Mouse (Mus musculus) MEL (cell line): ENCODE measurements at regions not wholly inside any gene's neighbourhood (a gene's known extent, or its start where the extent isn't known, plus 50 kb on each side); places are given as distances from the start of the nearest gene placed in this dataset.

Experiments
- DNase-seq: peaks from one replicate; pipeline ENCODE4 v3.0.0; 2011; ENCODE audit warnings: low read depth, low spot score
- H3K27ac ChIP-seq: 2 replicates; pipeline ENCODE4 v1.5.1; 2012; ENCODE audit warnings: low read depth, mild to moderate bottlenecking, control low read depth, low read length, moderate library complexity; ENCODE audit not compliant: control insufficient read depth
- H3K27me3 ChIP-seq, 2 experiments: fragments of 150-350 bp in 1 of 2; sonication (generic) in 1 of 2; 2 replicates each; pipeline ENCODE4 v1.6.1; 2012; ENCODE audit warnings: low read length in 2 of 2, mild to moderate bottlenecking in 2 of 2, improper control_type of control experiment in 1 of 2, moderate library complexity in 1 of 2; ENCODE audit not compliant: insufficient read depth in 2 of 2, control insufficient read depth in 1 of 2
- H3K36me3 ChIP-seq, 2 experiments: 2 replicates each; pipeline ENCODE4 v1.6.1; 2012 to 2014; ENCODE audit warnings: low read length in 2 of 2, improper control_type of control experiment in 1 of 2, inconsistent platforms in 1 of 2, mild to moderate bottlenecking in 1 of 2; ENCODE audit not compliant: insufficient read depth in 2 of 2, control insufficient read depth in 1 of 2
- H3K4me1 ChIP-seq, 2 experiments: fragments of 150-350 bp in 1 of 2; sonication (generic) in 1 of 2; 2 replicates each; pipeline ENCODE4 v1.6.1; 2012; ENCODE audit warnings: low read length in 2 of 2, improper control_type of control experiment in 1 of 2, mild to moderate bottlenecking in 1 of 2; ENCODE audit not compliant: insufficient read depth in 2 of 2, control insufficient read depth in 1 of 2
- H3K4me3 ChIP-seq, 2 experiments: fragments of 150-350 bp in 1 of 2; sonication (generic) in 1 of 2; 2 replicates each; pipeline ENCODE4 v1.5.1; 2012; ENCODE audit warnings: low read depth in 2 of 2, low read length in 2 of 2, mild to moderate bottlenecking in 2 of 2, moderate library complexity in 2 of 2, control low read depth in 1 of 2, improper control_type of control experiment in 1 of 2; ENCODE audit not compliant: control insufficient read depth in 1 of 2, insufficient read depth in 1 of 2
- H3K79me2 ChIP-seq: 2 replicates; pipeline ENCODE4 v1.6.1; 2012; ENCODE audit warnings: mild to moderate bottlenecking, low read length, moderate library complexity; ENCODE audit not compliant: control insufficient read depth, poor library complexity, insufficient read depth
- H3K9ac ChIP-seq: 2 replicates; pipeline ENCODE4 v1.6.1; 2012; ENCODE audit warnings: low read depth, mild to moderate bottlenecking, control low read depth, low read length, moderate library complexity; ENCODE audit not compliant: control insufficient read depth, poor library complexity, severe bottlenecking
- H3K9me3 ChIP-seq: fragments of 150-350 bp; sonication (generic); replicated peaks from 2 replicates; pipeline ENCODE4 v1.6.1; 2012; ENCODE audit warnings: mild to moderate bottlenecking, low read length, improper control_type of control experiment, moderate library complexity; ENCODE audit not compliant: insufficient read depth
- CTCF ChIP-seq, 3 experiments: IDR thresholded peaks in 2 of 3; conservative IDR thresholded peaks in 1 of 3; 2 replicates each; pipeline ENCODE4 v1.5.1; 2011 to 2012; ENCODE audit warnings: low read length in 3 of 3, low read depth in 2 of 3, mild to moderate bottlenecking in 2 of 3, improper control_type of control experiment in 1 of 3, inconsistent platforms in 1 of 3, mixed read lengths in 1 of 3, moderate library complexity in 1 of 3; ENCODE audit not compliant: control insufficient read depth in 1 of 3, insufficient read depth in 1 of 3, poor library complexity in 1 of 3, severe bottlenecking in 1 of 3
- EP300 ChIP-seq, 2 experiments: IDR thresholded peaks; 2 replicates each; pipeline ENCODE4 v1.6.1; 2011; ENCODE audit warnings: improper control_type of control experiment in 2 of 2, low read length in 2 of 2, low read depth in 1 of 2, mild to moderate bottlenecking in 1 of 2
- ETS1 ChIP-seq: IDR thresholded peaks from 2 replicates; pipeline ENCODE4 v1.6.1; 2012; ENCODE audit warnings: low read depth, mild to moderate bottlenecking, inconsistent platforms, low read length, improper control_type of control experiment, moderate library complexity
- GABPA ChIP-seq: IDR thresholded peaks from 2 replicates; pipeline ENCODE4 v1.6.1; 2012; ENCODE audit warnings: low read depth, mild to moderate bottlenecking, inconsistent platforms, low read length, improper control_type of control experiment, moderate library complexity
- HCFC1 ChIP-seq: IDR thresholded peaks from 2 replicates; pipeline ENCODE4 v1.6.1; 2012; ENCODE audit warnings: low read depth, mild to moderate bottlenecking, inconsistent platforms, low read length, improper control_type of control experiment, moderate library complexity
- JUND ChIP-seq: IDR thresholded peaks from 2 replicates; pipeline ENCODE4 v1.6.1; 2011; ENCODE audit warnings: low read depth, mild to moderate bottlenecking, improper control_type of control experiment, low read length
- KAT2A ChIP-seq: conservative IDR thresholded peaks from 2 replicates; pipeline ENCODE4 v1.6.1; 2012; ENCODE audit warnings: low read depth, low read length, improper control_type of control experiment, inconsistent platforms
- MAFK ChIP-seq: IDR thresholded peaks from 2 replicates; pipeline ENCODE4 v1.6.1; 2011; ENCODE audit warnings: low read depth, mild to moderate bottlenecking, low read length, improper control_type of control experiment, borderline replicate concordance
- MAZ ChIP-seq: IDR thresholded peaks from 2 replicates; pipeline ENCODE4 v1.6.1; 2012; ENCODE audit warnings: low read depth, mild to moderate bottlenecking, inconsistent platforms, low read length, improper control_type of control experiment
- MYB ChIP-seq: IDR thresholded peaks from 2 replicates; pipeline ENCODE4 v1.6.1; 2011; ENCODE audit warnings: mild to moderate bottlenecking, low read depth, low read length, improper control_type of control experiment
- MYC ChIP-seq: IDR thresholded peaks from 2 replicates; pipeline ENCODE4 v1.6.1; 2011; ENCODE audit warnings: low read depth, mild to moderate bottlenecking, low read length, improper control_type of control experiment, moderate library complexity
- NRF1 ChIP-seq: IDR thresholded peaks from 2 replicates; pipeline ENCODE4 v1.6.1; 2014; ENCODE audit warnings: low read depth, mild to moderate bottlenecking, inconsistent platforms, low read length, improper control_type of control experiment, moderate library complexity; ENCODE audit not compliant: poor library complexity, insufficient read depth, severe bottlenecking
- POLR2A ChIP-seq, 2 experiments: IDR thresholded peaks; 2 replicates each; pipeline ENCODE4 v1.6.1; 2011 to 2012; ENCODE audit warnings: low read length in 2 of 2, mild to moderate bottlenecking in 2 of 2, control low read depth in 1 of 2, improper control_type of control experiment in 1 of 2, low read depth in 1 of 2, moderate library complexity in 1 of 2; ENCODE audit not compliant: control insufficient read depth in 1 of 2, insufficient read depth in 1 of 2, poor library complexity in 1 of 2
- RAD21 ChIP-seq: IDR thresholded peaks from 2 replicates; pipeline ENCODE4 v1.6.1; 2011; ENCODE audit warnings: mild to moderate bottlenecking, low read depth, low read length, improper control_type of control experiment
- RCOR1 ChIP-seq: IDR thresholded peaks from 2 replicates; pipeline ENCODE4 v1.6.1; 2012; ENCODE audit warnings: low read depth, mild to moderate bottlenecking, inconsistent platforms, low read length, improper control_type of control experiment
- TAL1 ChIP-seq: IDR thresholded peaks from 2 replicates; pipeline ENCODE4 v1.6.1; 2012; ENCODE audit warnings: mild to moderate bottlenecking, inconsistent platforms, low read length, moderate library complexity, mixed read lengths
- TBP ChIP-seq: IDR thresholded peaks from 2 replicates; pipeline ENCODE4 v1.8.0; 2011; ENCODE audit warnings: low read depth, low read length, improper control_type of control experiment
- UBTF ChIP-seq: IDR thresholded peaks from 2 replicates; pipeline ENCODE4 v1.6.1; 2012; ENCODE audit warnings: low read depth, mild to moderate bottlenecking, inconsistent platforms, low read length, improper control_type of control experiment, moderate library complexity, borderline replicate concordance; ENCODE audit not compliant: insufficient read depth
- USF2 ChIP-seq, 2 experiments: IDR thresholded peaks; 2 replicates each; pipeline ENCODE4 v1.6.1; 2011 to 2012; ENCODE audit warnings: improper control_type of control experiment in 2 of 2, low read length in 2 of 2, borderline replicate concordance in 1 of 2, inconsistent platforms in 1 of 2, low read depth in 1 of 2, mild to moderate bottlenecking in 1 of 2; ENCODE audit not compliant: insufficient read depth in 1 of 2

GRCm38 (mm10) chr3:9886765-9887626 lies 200.9 kb upstream of the Gm9833 start:
- Histone ChIP-seq H3K27me3 (no peaks in the 10 kb centered on the region), H3K27ac (no peak overlapping the region), H3K4me1 (no peaks in the 10 kb centered on the region), H3K36me3 (no peaks in the 10 kb centered on the region), H3K4me3 (no peak overlapping the region), H3K9me3 (no peaks in the 10 kb centered on the region), H3K79me2 (no peaks in the 10 kb centered on the region), H3K9ac (no peak overlapping the region)
- no peak for DNase-seq
- TF ChIP-seq MYB (no peak), RCOR1 (no peak), TBP (no peak), CTCF (IDR thresholded peaks at IDR 0.05 in 2 of 3, conservative IDR thresholded peaks at IDR 0.05 in 1 of 3; ENCODE audit: control insufficient read depth in 1 of 3, insufficient read depth in 1 of 3, low read depth in 2 of 3, low read length in 3 of 3, poor library complexity in 1 of 3, severe bottlenecking in 1 of 3) (no peak), EP300 (IDR thresholded peaks at IDR 0.05; ENCODE audit: low read depth in 1 of 2, low read length in 2 of 2) (no peak), MYC (no peak), POLR2A (IDR thresholded peaks at IDR 0.05; ENCODE audit: control insufficient read depth in 1 of 2, insufficient read depth in 1 of 2, low read depth in 1 of 2, low read length in 2 of 2, poor library complexity in 1 of 2) (no peak)

- Histone ChIP-seq H3K4me1 (no peaks in the 10 kb centered on the region), H3K79me2 (no peaks in the 10 kb centered on the region), H3K9me3 (no peaks in the 10 kb centered on the region), H3K27ac (no peak overlapping the region), H3K27me3 (no peaks in the 10 kb centered on the region), H3K9ac (no peak overlapping the region), H3K4me3 (no peak overlapping the region), H3K36me3 (no peaks in the 10 kb centered on the region)
- TF ChIP-seq GABPA (no peak), ETS1 (no peak), MAFK (no peak), MYB (no peak), USF2 (IDR thresholded peaks at IDR 0.05; ENCODE audit: borderline replicate concordance in 1 of 2, insufficient read depth in 1 of 2, low read depth in 1 of 2, low read length in 2 of 2) (no peak), KAT2A (no peak), TBP (no peak), NRF1 (no peak), TAL1 (no peak), HCFC1 (no peak), MYC (no peak), RAD21 (no peak), JUND (no peak), MAZ (no peak), UBTF (no peak)
- no peak for DNase-seq
These were observed 200.3 kb upstream of the Gm9833 start for GRCm38 (mm10) chr3:9887627-9887994.
